Mouse (Mus musculus) hindbrain, embryonic 12.5 days (tissue): ENCODE data around the gene Ccsap. TPM values are rescaled to one million over a fixed set of nuclear protein-coding genes. Genes with fewer than 3 reads are reported as not detected.
A peak's percentile ranks its signal among the peaks of the same experiment; 100 is the strongest.

ENCODE experiments used
- ATAC-seq: fragments of 200-750 bp; cut with Nextera tagmentation; 2 replicates; pipeline ENCODE4 v1.8.0; 2017; ENCODE audit warnings: moderate TSS enrichment; ENCODE audit not compliant: low FRiP score
- H3K27ac ChIP-seq: fragments of 300-500 bp; sonication (generic); 2 replicates; pipeline ENCODE4 v1.5.1; 2016; ENCODE audit warnings: mild to moderate bottlenecking
- H3K27me3 ChIP-seq: fragments of 300-500 bp; sonication (generic); 2 replicates; pipeline ENCODE4 v1.6.1; 2016; ENCODE audit warnings: mild to moderate bottlenecking
- H3K36me3 ChIP-seq: fragments of 300-500 bp; sonication (generic); 2 replicates; pipeline ENCODE4 v1.6.1; 2016; ENCODE audit warnings: mild to moderate bottlenecking
- H3K4me1 ChIP-seq: fragments of 300-500 bp; sonication (generic); 2 replicates; pipeline ENCODE4 v1.6.1; 2016
- H3K4me2 ChIP-seq: fragments of 300-500 bp; sonication (generic); replicated peaks from 2 replicates; pipeline ENCODE4 v1.6.1; 2016; ENCODE audit warnings: mild to moderate bottlenecking
- H3K4me3 ChIP-seq: fragments of 300-500 bp; sonication (generic); 2 replicates; pipeline ENCODE4 v1.5.1; 2016; ENCODE audit warnings: mild to moderate bottlenecking
- H3K9ac ChIP-seq: fragments of 300-500 bp; sonication (generic); 2 replicates; pipeline ENCODE4 v1.6.1; 2016; ENCODE audit warnings: mild to moderate bottlenecking, moderate library complexity
- H3K9me3 ChIP-seq: fragments of 300-500 bp; sonication (generic); replicated peaks from 2 replicates; pipeline ENCODE4 v1.6.1; 2016; ENCODE audit warnings: mild to moderate bottlenecking
- WGBS: fragments of 180-500 bp; shearing (Covaris S2); methylation state at CpG from one replicate; pipeline ENCODE4 v1.1.7; 2016; 5-methylcytosine and 5-hydroxymethylcytosine counted together
- polyA plus RNA-seq: library from polyadenylated mRNA; unstranded; fragments of >200 nt; fragmentation: Nextera tagmentation; extraction: Ambion mirVana; gene quantifications from 2 replicates; pipeline ENCODE4 v1.2.1, GENCODE M21; 2016

Ccsap gene
- polyA plus RNA-seq, 1 experiment from 2014 or later: 6.8 TPM

DNA sequence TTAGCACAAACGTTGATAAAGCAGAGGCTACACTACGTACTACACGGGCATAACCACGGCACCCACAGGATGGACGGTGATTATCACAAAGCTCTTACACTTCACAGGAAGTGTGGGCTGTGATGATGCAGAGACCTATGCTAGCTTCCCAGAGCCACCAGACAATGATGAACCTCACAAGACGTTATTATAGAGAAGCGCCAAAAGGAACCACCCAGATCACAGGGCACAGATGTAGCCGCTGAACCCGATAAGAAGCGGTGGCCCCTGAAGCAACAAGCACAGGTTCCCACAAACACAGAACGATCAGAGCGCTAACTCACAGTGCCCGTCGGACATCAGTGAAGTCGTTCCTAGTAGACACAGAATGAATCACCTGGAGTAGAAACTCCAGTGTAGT lies 62.1 kb downstream of the Ccsap start:
- H3K4me2 ChIP-seq: no peak overlapping the region
- no peaks in the 10 kb centered on the region for H3K4me1 ChIP-seq
- H3K27ac ChIP-seq: no peak overlapping the region
- ATAC-seq: no peak
- no peaks in the 10 kb centered on the region for H3K36me3 ChIP-seq
- H3K9ac ChIP-seq: no peak overlapping the region
- H3K27me3 ChIP-seq: no peaks in the 10 kb centered on the region
- no peaks in the 10 kb centered on the region for H3K9me3 ChIP-seq
- 94% methylated on average over 15 of the region's 15 CpGs for WGBS
- H3K4me3 ChIP-seq: no peak overlapping the region

DNA sequence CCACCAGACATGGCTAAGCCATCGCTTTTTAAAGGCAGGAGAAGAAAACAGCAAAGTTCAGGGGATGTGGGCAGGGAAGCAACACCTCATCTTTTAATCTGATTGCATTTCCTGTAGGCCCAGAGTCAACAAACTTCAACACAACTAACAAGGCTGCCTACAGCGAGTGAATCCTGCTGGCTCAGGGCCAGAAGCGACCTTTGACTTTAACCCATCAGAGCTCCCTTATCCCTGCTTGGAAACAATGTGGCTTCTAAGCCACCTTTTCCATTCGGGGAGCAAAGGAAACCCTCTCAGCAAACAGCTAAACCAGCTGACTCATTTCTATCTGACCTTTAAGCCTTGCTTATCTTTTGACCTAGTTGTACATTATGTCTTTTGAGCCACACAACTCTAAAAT lies 63.3 kb downstream of the Ccsap start:
- no peaks in the 10 kb centered on the region for H3K36me3 ChIP-seq
- H3K27ac ChIP-seq: no peak overlapping the region
- no peaks in the 10 kb centered on the region for H3K9me3 ChIP-seq
- H3K4me2 ChIP-seq: no peak overlapping the region
- peaks cover 6% of the 10 kb centered on the region for H3K4me1 ChIP-seq
- no peak for ATAC-seq
- 54% methylated on average over 4 of the region's 4 CpGs for WGBS
- no peaks in the 10 kb centered on the region for H3K27me3 ChIP-seq
- H3K4me3 ChIP-seq: no peak overlapping the region
- H3K9ac ChIP-seq: no peak overlapping the region

- no peak for ATAC-seq
- H3K9me3 ChIP-seq: no peaks in the 10 kb centered on the region
- no peaks in the 10 kb centered on the region for H3K27me3 ChIP-seq
- no peak overlapping the region for H3K4me2 ChIP-seq
- H3K36me3 ChIP-seq: no peaks in the 10 kb centered on the region
- H3K9ac ChIP-seq: peak overlapping the region; percentile 24; the same call in 1 of the 2 replicates
- H3K4me3 ChIP-seq: no peak overlapping the region
- H3K4me1 ChIP-seq: peaks cover 18% of the 10 kb centered on the region
- no peak overlapping the region for H3K27ac ChIP-seq
- 82% methylated on average over 4 of the region's 4 CpGs for WGBS
Measured at GRCm38 (mm10) chr8:123794766-123795165, 65.2 kb downstream of the Ccsap start.

DNA sequence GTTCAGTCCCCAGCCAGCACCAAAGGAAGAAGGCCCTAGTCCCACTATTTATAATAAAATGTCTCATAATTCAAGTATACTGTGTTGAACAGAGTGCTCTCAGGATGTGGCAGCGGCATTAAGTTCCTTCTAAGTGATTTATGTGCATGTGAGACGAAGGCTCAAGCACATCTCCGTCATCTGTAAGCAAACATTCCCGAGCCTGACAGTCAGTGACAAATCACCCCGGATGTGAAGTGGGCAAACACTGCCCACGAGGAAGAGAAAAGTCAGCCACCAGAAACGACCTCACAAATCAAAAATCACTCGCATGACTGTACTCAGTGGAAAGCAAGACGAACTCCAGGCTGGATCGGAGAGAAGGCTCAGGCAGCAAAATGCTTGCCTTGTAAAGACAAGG lies 66.1 kb downstream of the Ccsap start:
- no peak for ATAC-seq
- WGBS: 58% methylated on average over 10 of the region's 10 CpGs
- Histone ChIP-seq H3K9me3 (no peaks in the 10 kb centered on the region), H3K36me3 (no peaks in the 10 kb centered on the region), H3K4me2 (no peak overlapping the region), H3K4me1 (peaks cover 18% of the 10 kb centered on the region), H3K27ac (no peak overlapping the region), H3K9ac (no peak overlapping the region), H3K27me3 (0 out of 2 replicates have a peak, but pooled peaks cover 4% of the 10 kb centered on the region), H3K4me3 (no peak overlapping the region)

DNA sequence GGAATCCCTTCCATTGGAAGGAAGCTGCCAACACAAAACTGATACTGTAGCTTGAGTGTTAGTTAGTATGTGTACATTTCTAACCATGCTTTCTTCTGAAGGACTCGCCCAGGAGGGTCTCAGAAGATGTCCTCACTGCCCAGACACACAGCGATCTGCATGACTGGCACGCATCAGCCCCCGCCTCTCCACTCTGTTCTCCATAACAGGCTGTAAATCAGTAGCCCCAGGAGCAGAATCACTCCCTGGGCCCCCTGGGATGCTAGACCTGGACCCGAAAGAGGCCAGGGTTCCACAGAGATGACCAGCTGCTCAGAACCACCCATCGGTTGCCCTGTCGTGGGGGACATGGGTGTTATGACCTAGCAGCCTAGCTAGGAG lies 68.2 kb downstream of the Ccsap start:
- Histone ChIP-seq H3K4me2 (no peak overlapping the region), H3K36me3 (no peaks in the 10 kb centered on the region), H3K9me3 (no peaks in the 10 kb centered on the region), H3K4me1 (peaks cover 18% of the 10 kb centered on the region), H3K9ac (0 out of 2 replicates have a peak overlapping the region, but pooled peaks have one; percentile 5), H3K4me3 (no peak overlapping the region), H3K27me3 (0 out of 2 replicates have a peak, but pooled peaks cover 4% of the 10 kb centered on the region), H3K27ac (peak overlapping the region; percentile 70)
- 62% methylated on average over 7 of the region's 7 CpGs for WGBS
- ATAC-seq: no peak

GRCm38 (mm10) chr8:123791101-123791844 lies 68.7 kb downstream of the Ccsap start:
- no peak overlapping the region for H3K4me2 ChIP-seq

More at GRCm38 (mm10) chr8:123791101-123791844, 68.7 kb downstream of the Ccsap start:
- Histone ChIP-seq H3K27me3 (0 out of 2 replicates have a peak, but pooled peaks cover 4% of the 10 kb centered on the region), H3K9ac (0 out of 2 replicates have a peak overlapping the region, but pooled peaks have one; percentile 4), H3K4me3 (no peak overlapping the region), H3K27ac (peak overlapping the region; percentile 70), H3K9me3 (no peaks in the 10 kb centered on the region), H3K36me3 (no peaks in the 10 kb centered on the region), H3K4me1 (peaks cover 18% of the 10 kb centered on the region)
- 29% methylated on average over 16 of the region's 16 CpGs for WGBS
- ATAC-seq: peak; percentile 88

Other genes with a start within 250 kb of the Ccsap start
- 11.2 and 11.6 TPM in 2 replicates for gene Rhou, start 206.3 kb downstream of the Ccsap start, polyA plus RNA-seq
- gene Rab4a, start 54.2 kb downstream of the Ccsap start, polyA plus RNA-seq: 61.0 and 61.2 TPM in 2 replicates
- gene Acta1, start 34.5 kb upstream of the Ccsap start, polyA plus RNA-seq: 9.8 and 47.5 TPM in 2 replicates
- 39.2 and 42.1 TPM in 2 replicates for gene Nup133, start 89.1 kb upstream of the Ccsap start, polyA plus RNA-seq
- gene Abcb10, start 122.9 kb upstream of the Ccsap start, polyA plus RNA-seq: 19.8 and 20.7 TPM in 2 replicates
- gene Taf5l, start 161.2 kb upstream of the Ccsap start, polyA plus RNA-seq: 32.6 and 34.4 TPM in 2 replicates
- 5.9 and 6.4 TPM in 2 replicates for gene Urb2, start 161.3 kb upstream of the Ccsap start, polyA plus RNA-seq